Mouse (Mus musculus): Measurements from ENCODE around the gene H2afv. TPM values are rescaled to one million over a fixed set of nuclear protein-coding genes. Genes with fewer than 3 reads are reported as not detected.

H2afv gene
- total RNA-seq (2023): 10 to 100 TPM; 65.0 to 66.6 TPM

DNA sequence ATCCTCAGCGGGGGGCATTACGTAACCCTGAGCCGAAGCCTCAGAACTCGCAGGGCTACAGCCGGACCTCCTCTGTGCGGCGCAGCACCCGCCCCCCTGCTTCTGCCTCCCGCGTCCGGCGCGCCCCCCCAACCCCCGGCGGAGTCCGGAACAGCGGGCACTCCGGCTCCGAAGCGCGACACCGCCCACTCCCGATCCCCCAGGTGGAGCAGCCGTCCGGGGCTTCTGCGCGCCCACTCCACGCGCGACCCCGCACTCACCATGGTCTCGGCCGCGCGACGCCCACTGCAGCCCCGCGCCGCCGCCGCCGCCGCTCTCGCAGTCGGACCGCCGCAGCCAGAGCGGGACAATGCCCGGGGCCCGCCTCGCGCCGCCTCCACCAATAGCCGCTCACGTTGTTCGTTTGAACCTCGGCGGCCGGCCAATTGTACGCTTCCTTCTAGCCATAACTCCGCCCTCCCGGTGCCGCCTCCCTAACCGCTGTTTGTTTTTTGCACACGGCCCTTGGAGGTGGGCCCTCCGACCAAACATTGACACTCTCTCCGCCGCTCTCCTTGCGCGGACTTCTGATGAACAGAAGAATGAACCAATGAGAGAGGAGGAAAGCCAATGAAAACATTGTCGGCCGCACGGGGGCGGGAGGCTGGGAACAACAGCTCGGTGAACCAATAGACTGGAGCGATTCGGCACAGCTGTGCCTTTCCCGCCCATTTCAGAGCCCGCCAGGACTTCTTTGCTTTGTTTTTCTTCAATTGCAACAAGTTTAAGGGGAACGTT lies at the start of gene H2afv:
Gene H2afv (minus strand): TSS at position 367 of the 777 bp plus-strand sequence.

DNA sequence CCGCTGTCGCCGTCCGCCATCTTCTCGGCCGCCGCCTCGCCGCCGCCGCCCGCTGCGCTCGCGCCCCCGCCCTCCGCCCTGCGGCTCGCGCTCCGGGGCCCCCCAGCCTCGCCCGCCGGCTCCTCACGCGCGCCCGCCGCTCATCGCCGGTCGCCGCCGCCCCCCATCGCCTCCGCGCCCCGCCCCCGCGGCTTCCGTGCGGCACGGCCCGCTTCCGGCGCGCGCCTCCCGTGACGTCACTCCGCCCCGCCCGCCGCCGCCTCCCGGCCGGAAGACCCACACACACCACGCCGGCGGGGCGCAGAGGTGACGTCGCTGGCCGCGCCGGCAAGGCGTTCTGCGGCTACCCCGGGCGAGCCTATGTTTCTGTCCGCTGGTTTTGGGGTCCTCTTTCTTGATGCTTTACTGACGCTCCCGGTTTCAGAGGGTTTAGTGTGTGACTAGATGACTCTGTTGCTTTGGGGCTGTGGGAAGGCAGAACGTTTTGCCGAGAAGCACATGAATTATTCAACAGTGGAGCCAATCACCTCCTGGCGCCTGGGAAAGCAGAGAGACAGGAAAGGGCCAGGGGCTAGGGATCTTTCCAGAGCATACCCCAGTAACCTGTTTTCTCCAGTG lies 31.7 kb upstream of the H2afv start, which contains the start of gene Purb:
Gene Purb (minus strand): TSS at position 51 of the 618 bp plus-strand sequence.

GRCm38 (mm10) chr11:6414751-6415550 lies 29.3 kb downstream of the H2afv start, which contains the start of gene Ppia:
Gene Ppia, plus strand, starts transcription at chr11:6415443.

GRCm38 (mm10) chr11:6388726-6389413 lies 55.4 kb downstream of the H2afv start, which contains the start of gene Zmiz2:
Gene Zmiz2, plus strand, starts transcription at chr11:6389074.

Other genes with a start within 250 kb of the H2afv start
- under 1 TPM; 0.44 to 0.56 TPM for gene A730071L15Rik, start 244.4 kb downstream of the H2afv start, total RNA-seq (2023)
- gene Nudcd3, start 244.0 kb downstream of the H2afv start, total RNA-seq (2023): 10 to 100 TPM; 60.0 to 64.6 TPM
- gene Npc1l1, start 214.3 kb downstream of the H2afv start, total RNA-seq (2023): under 1 TPM in 1 of 2 experiments, not detected in 1; 0.12 TPM
- gene Ddx56, start 176.7 kb downstream of the H2afv start, total RNA-seq (2023): 10 to 100 TPM; 75.0 to 81.6 TPM
- 10 to 100 TPM; 40.7 to 47.9 TPM for gene Tmed4, start 169.6 kb downstream of the H2afv start, total RNA-seq (2023)
- 100 to 1,000 TPM; 203 to 204 TPM for gene Ogdh, start 152.8 kb downstream of the H2afv start, total RNA-seq (2023)
- gene Zmiz2, start 55.4 kb downstream of the H2afv start, total RNA-seq (2023): 100 to 1,000 TPM; 166 to 195 TPM
- gene Ppia, start 29.0 kb downstream of the H2afv start, total RNA-seq (2023): 1,000 to 10,000 TPM; 1,054 to 1,069 TPM
- gene Purb, start 31.5 kb upstream of the H2afv start, total RNA-seq (2023): 10 to 100 TPM; 82.2 to 85.5 TPM
- gene Myo1g, start 76.5 kb upstream of the H2afv start, total RNA-seq (2023): 100 to 1,000 TPM; 309 to 327 TPM
- 100 to 1,000 TPM; 310 to 324 TPM for gene Ccm2, start 102.4 kb upstream of the H2afv start, total RNA-seq (2023)
- gene Nacad, start 161.6 kb upstream of the H2afv start, total RNA-seq (2023): under 1 TPM; 0.29 to 0.33 TPM
- gene Tbrg4, start 181.6 kb upstream of the H2afv start, total RNA-seq (2023): 100 to 1,000 TPM; 153 to 164 TPM
- gene Wap, start 194.2 kb upstream of the H2afv start, total RNA-seq (2023): not detected
- not detected for gene Ramp3, start 214.1 kb upstream of the H2afv start, total RNA-seq (2023)

Data from B cell, adult 67 days (primary cell).